ENCODE assay signal across 9 mouse cellular contexts in genomic region chr1:65185524-65186205, GRCm38 (mm10). TPM values are rescaled to one million over a fixed set of nuclear protein-coding genes. Genes with fewer than 3 reads are reported as not detected.
DNase-seq lines count a peak whose midpoint lies in the region; ATAC-seq and TF ChIP-seq lines count a peak whose summit lies in the region.
"Had no signal": no experiment of that assay in that cellular context is flagged by ENCODE, and none has a peak within 500 bp of the region (broad histone marks: within the 10 kb centered on the region; RNA-seq: fewer than 3 reads in every experiment).

No protein-coding gene starts in this region.

- peak overlapping the region; percentile 67 for H3K9ac ChIP-seq in embryonic facial prominence, embryonic 13.5 days

- H3K27ac ChIP-seq in cerebellum, adult 2 months (ENCODE audit: insufficient read depth, low read length) = peak overlapping the region; percentile 87; the same call in 1 of the 2 replicates
- H3K27ac ChIP-seq in embryonic facial prominence, embryonic 13.5 days = no peak overlapping the region

- no peak for TF ChIP-seq POLR2A in cerebellum, adult 2 months (IDR thresholded peaks at IDR 0.05; ENCODE audit: borderline replicate concordance, insufficient read depth, low read length)

- TF ChIP-seq CTCF in cerebellum, adult 2 months (IDR thresholded peaks at IDR 0.05; ENCODE audit: borderline replicate concordance, insufficient read depth, low read depth, low read length) = peak; percentile 47; the same call in 1 of the 2 replicates

- no peak for ATAC-seq in cerebellum, adult (ENCODE audit: insufficient number of reproducible peaks, low FRiP score, low TSS enrichment)
- ATAC-seq in embryonic facial prominence, embryonic 13.5 days (ENCODE audit: insufficient number of reproducible peaks, insufficient read depth, low FRiP score, low TSS enrichment, low read depth) = no peak
- ATAC-seq in megakaryocyte progenitor cell, adult 5-6 weeks (replicated peaks; ENCODE audit: poor library complexity) = peak; percentile 14

- no peaks in the 10 kb centered on the region for H3K9me3 ChIP-seq in embryonic facial prominence, embryonic 13.5 days

- WGBS in cerebellum, adult 2 months = 17% methylated on average over 12 of the region's 12 CpGs
- 27% methylated on average over 12 of the region's 12 CpGs for WGBS in embryonic facial prominence, embryonic 13.5 days

- peak in 1 of 2 experiments; percentile 24 for DNase-seq in cerebellum, adult 2 months
- peak; percentile 9 for DNase-seq in CD4-positive helper T cell, adult 2 months (ENCODE audit: low read depth, low spot score)
- DNase-seq in induced T-regulatory cell, adult 2 months (ENCODE audit: low read depth) = peak; percentile 42
- DNase-seq in ovary, adult 18-20 months (ENCODE audit: low spot score) = no peak
- DNase-seq in adrenal gland, adult 2 months = no peak

- H3K4me1 ChIP-seq in cerebellum, adult 2 months (ENCODE audit: control insufficient read depth, insufficient read depth, low read length) = peaks cover 3% of the 10 kb centered on the region; the same call in 1 of the 2 replicates
- H3K4me1 ChIP-seq in embryonic facial prominence, embryonic 13.5 days = 0 out of 2 replicates have a peak, but pooled peaks cover 11% of the 10 kb centered on the region

- no peaks in the 10 kb centered on the region for H3K36me3 ChIP-seq in embryonic facial prominence, embryonic 13.5 days

- H3K4me2 ChIP-seq in embryonic facial prominence, embryonic 13.5 days = peak overlapping the region; percentile 72

- peak overlapping the region; percentile 100 for H3K4me3 ChIP-seq in cerebellum, adult 2 months (replicated peaks; ENCODE audit: insufficient read depth, low read depth, low read length)
- peak overlapping the region; percentile 90 for H3K4me3 ChIP-seq in embryonic facial prominence, embryonic 13.5 days

- H3K27me3 ChIP-seq in cerebellum, adult 2 months (ENCODE audit: control insufficient read depth, insufficient read depth, low read length) = no peaks in the 10 kb centered on the region
- H3K27me3 ChIP-seq in embryonic facial prominence, embryonic 13.5 days = no peaks in the 10 kb centered on the region
- H3K27me3 ChIP-seq: Patski had no signal

RNA-seq across cellular contexts. Expression of gene Idh1, which starts 0.6 kb away (rescaled TPM):
- 33.2 and 35.3 TPM in 2 replicates for polyA plus RNA-seq in cerebellum, adult 2 months (2012; rRNA removed)
- polyA plus RNA-seq in embryonic facial prominence, embryonic 13.5 days (2015; fragmentation: Nextera tagmentation; extraction: Ambion mirVana) = 148 and 152 TPM in 2 replicates
- 89.6 and 104 TPM in 2 replicates for total RNA-seq in megakaryocyte progenitor cell, adult 5-6 weeks (2015)
- total RNA-seq in megakaryocyte progenitor cell, adult 5-6 weeks (2017) = 172 and 200 TPM in 2 replicates
- 100 to 1,000 TPM; 567 to 693 TPM for total RNA-seq in adrenal gland, adult 2 months (2021)
- 50.2 and 59.9 TPM in 2 replicates for polyA plus RNA-seq in adrenal gland, adult 2 months (2012; rRNA removed)

RNA-seq across cellular contexts. Expression of gene Pikfyve, which starts 0.8 kb away (rescaled TPM):
- 12.9 and 14.3 TPM in 2 replicates for polyA plus RNA-seq in cerebellum, adult 2 months (2012; rRNA removed)
- polyA plus RNA-seq in embryonic facial prominence, embryonic 13.5 days (2015; fragmentation: Nextera tagmentation; extraction: Ambion mirVana) = 11.2 and 12.0 TPM in 2 replicates
- 21.6 and 28.0 TPM in 2 replicates for total RNA-seq in megakaryocyte progenitor cell, adult 5-6 weeks (2015)
- 24.4 and 30.2 TPM in 2 replicates for total RNA-seq in megakaryocyte progenitor cell, adult 5-6 weeks (2017)
- 10 to 100 TPM; 29.1 to 38.3 TPM for total RNA-seq in adrenal gland, adult 2 months (2021)
- polyA plus RNA-seq in adrenal gland, adult 2 months (2012; rRNA removed) = 5.7 and 8.0 TPM in 2 replicates

Comparison
In these comparisons a context has a peak if more than half of its experiments do, and no peak if none do; other contexts are left out.
1. DNase-seq: peak in CD4-positive helper T cell, adult 2 months (single experiment) and induced T-regulatory cell, adult 2 months (single experiment); none in ovary, adult 18-20 months (single experiment) and adrenal gland, adult 2 months (single experiment).